Mouse (Mus musculus) CH12.LX (cell line): ENCODE measurements around the gene Lamp1. TPM values are rescaled to one million over a fixed set of nuclear protein-coding genes. Genes with fewer than 3 reads are reported as not detected.

Source experiments
- DNase-seq: peaks from one replicate; pipeline ENCODE4 v3.0.0-alpha.2; 2013; ENCODE audit errors: extremely low read depth
- H3K27ac ChIP-seq: 2 replicates; pipeline ENCODE4 v1.5.1; 2012; ENCODE audit warnings: low read depth, mild to moderate bottlenecking, control low read depth, moderate library complexity; ENCODE audit not compliant: insufficient read depth
- H3K27me3 ChIP-seq: replicated peaks from 2 replicates; pipeline ENCODE3; 2012; ENCODE audit warnings: inconsistent platforms
- H3K36me3 ChIP-seq, 2 experiments: replicated peaks in 1 of 2; 2 replicates each; pipeline versions ENCODE3 to v1.6.1; 2012; ENCODE audit warnings: inconsistent platforms in 1 of 2, low read length in 1 of 2, mild to moderate bottlenecking in 1 of 2, mixed read lengths in 1 of 2, moderate library complexity in 1 of 2; ENCODE audit not compliant: control insufficient read depth in 1 of 2, insufficient read depth in 1 of 2
- H3K4me1 ChIP-seq, 2 experiments: 2 replicates each; pipeline ENCODE4 v1.6.1; 2012; ENCODE audit warnings: inconsistent platforms in 1 of 2, moderate library complexity in 1 of 2; ENCODE audit not compliant: insufficient read depth in 2 of 2, control insufficient read depth in 1 of 2
- H3K4me2 ChIP-seq: 2 replicates; pipeline ENCODE4 v1.6.1; 2012; ENCODE audit warnings: low read depth, mild to moderate bottlenecking, control low read depth; ENCODE audit not compliant: poor library complexity, insufficient read depth, severe bottlenecking
- H3K4me3 ChIP-seq, 3 experiments: fragments of 150-350 bp in 1 of 3; sonication (generic) in 1 of 3; replicated peaks in 1 of 3; 2 replicates each; pipeline versions ENCODE3 to v1.5.1; 2011 to 2012; ENCODE audit warnings: low read depth in 2 of 3, low read length in 2 of 3, mild to moderate bottlenecking in 2 of 3, moderate library complexity in 2 of 3, control low read depth in 1 of 3, improper control_type of control experiment in 1 of 3, inconsistent platforms in 1 of 3, mixed read lengths in 1 of 3; ENCODE audit not compliant: poor library complexity in 1 of 3
- H3K79me2 ChIP-seq: replicated peaks from 2 replicates; pipeline ENCODE4 v1.6.1; 2012; ENCODE audit warnings: mild to moderate bottlenecking, moderate library complexity; ENCODE audit not compliant: control insufficient read depth, poor library complexity, insufficient read depth, severe bottlenecking; ENCODE audit errors: extremely low read depth
- H3K9ac ChIP-seq: 2 replicates; pipeline ENCODE4 v1.6.1; 2012; ENCODE audit warnings: low read depth, mild to moderate bottlenecking, control low read depth, moderate library complexity; ENCODE audit not compliant: insufficient read depth
- H3K9me3 ChIP-seq: replicated peaks from 2 replicates; pipeline ENCODE3; 2012; ENCODE audit warnings: low read length, inconsistent platforms, mixed read lengths
- BHLHE40 ChIP-seq: IDR thresholded peaks from 2 replicates; pipeline ENCODE4 v1.6.1; 2011; ENCODE audit warnings: mild to moderate bottlenecking, low read depth, low read length, improper control_type of control experiment
- CHD2 ChIP-seq: IDR thresholded peaks from 2 replicates; pipeline ENCODE4 v1.6.1; 2011; ENCODE audit warnings: low read length, improper control_type of control experiment
- CTCF ChIP-seq, 2 experiments: IDR thresholded peaks in 1 of 2; conservative IDR thresholded peaks in 1 of 2; 2 replicates each; pipeline ENCODE4 v1.5.1; 2011 to 2012; ENCODE audit warnings: low read depth in 2 of 2, low read length in 2 of 2, improper control_type of control experiment in 1 of 2, inconsistent platforms in 1 of 2, mild to moderate bottlenecking in 1 of 2, moderate library complexity in 1 of 2
- E2F4 ChIP-seq: IDR thresholded peaks from 2 replicates; pipeline ENCODE4 v1.6.1; 2011; ENCODE audit warnings: low read depth, low read length, improper control_type of control experiment; ENCODE audit not compliant: insufficient replicate concordance
- ELF1 ChIP-seq: IDR thresholded peaks from 2 replicates; pipeline ENCODE4 v1.6.1; 2014; ENCODE audit warnings: low read depth, mild to moderate bottlenecking, inconsistent platforms, low read length, improper control_type of control experiment
- EP300 ChIP-seq: IDR thresholded peaks from 2 replicates; pipeline ENCODE4 v1.6.1; 2011; ENCODE audit warnings: low read length, improper control_type of control experiment
- ETS1 ChIP-seq: conservative IDR thresholded peaks from 2 replicates; pipeline ENCODE4 v1.6.1; 2012; ENCODE audit warnings: low read depth, mild to moderate bottlenecking, inconsistent platforms, low read length, improper control_type of control experiment, moderate library complexity
- GABPA ChIP-seq: IDR thresholded peaks from 2 replicates; pipeline ENCODE4 v1.6.1; 2012; ENCODE audit warnings: low read depth, low read length, improper control_type of control experiment, inconsistent platforms; ENCODE audit not compliant: insufficient replicate concordance
- HCFC1 ChIP-seq: IDR thresholded peaks from 2 replicates; pipeline ENCODE4 v1.6.1; 2012; ENCODE audit warnings: low read depth, mild to moderate bottlenecking, inconsistent platforms, low read length, improper control_type of control experiment
- IRF4 ChIP-seq: IDR thresholded peaks from 2 replicates; pipeline ENCODE4 v1.6.1; 2014; ENCODE audit warnings: low read depth, mild to moderate bottlenecking, inconsistent platforms, low read length, improper control_type of control experiment
- JUN ChIP-seq: IDR thresholded peaks from 2 replicates; pipeline ENCODE4 v1.6.1; 2011; ENCODE audit warnings: low read depth, mild to moderate bottlenecking, low read length, improper control_type of control experiment, moderate library complexity; ENCODE audit not compliant: insufficient read depth
- JUND ChIP-seq: conservative IDR thresholded peaks from 2 replicates; pipeline ENCODE4 v1.6.1; 2011; ENCODE audit warnings: low read depth, low read length, improper control_type of control experiment
- KAT2A ChIP-seq: IDR thresholded peaks from 2 replicates; pipeline ENCODE4 v1.6.1; 2012; ENCODE audit warnings: low read length, improper control_type of control experiment, inconsistent platforms; ENCODE audit not compliant: insufficient replicate concordance
- MAFK ChIP-seq: IDR thresholded peaks from 2 replicates; pipeline ENCODE4 v1.6.1; 2011; ENCODE audit warnings: low read length, improper control_type of control experiment; ENCODE audit not compliant: insufficient replicate concordance
- MAX ChIP-seq: IDR thresholded peaks from 2 replicates; pipeline ENCODE4 v1.6.1; 2011; ENCODE audit warnings: low read length, improper control_type of control experiment
- MEF2A ChIP-seq: IDR thresholded peaks from 2 replicates; pipeline ENCODE4 v1.6.1; 2014; ENCODE audit warnings: low read depth, mild to moderate bottlenecking, inconsistent platforms, low read length, improper control_type of control experiment, borderline replicate concordance
- MXI1 ChIP-seq: IDR thresholded peaks from 2 replicates; pipeline ENCODE4 v1.6.1; 2011; ENCODE audit warnings: mild to moderate bottlenecking, low read depth, low read length, improper control_type of control experiment
- NELFE ChIP-seq: IDR thresholded peaks from 2 replicates; pipeline ENCODE4 v1.6.1; 2011; ENCODE audit warnings: low read depth, low read length, improper control_type of control experiment
- NRF1 ChIP-seq: IDR thresholded peaks from 2 replicates; pipeline ENCODE4 v1.6.1; 2014; ENCODE audit warnings: low read depth, mild to moderate bottlenecking, inconsistent platforms, low read length, improper control_type of control experiment, moderate library complexity
- PAX5 ChIP-seq: IDR thresholded peaks from 2 replicates; pipeline ENCODE4 v1.6.1; 2012; ENCODE audit warnings: low read length, inconsistent platforms, mixed read lengths
- POLR2A ChIP-seq: IDR thresholded peaks from 2 replicates; pipeline ENCODE4 v1.6.1; 2011; ENCODE audit warnings: low read depth, mild to moderate bottlenecking, improper control_type of control experiment, low read length
- POLR2AphosphoS2 ChIP-seq: IDR thresholded peaks from 2 replicates; pipeline ENCODE4 v1.6.1; 2011; ENCODE audit warnings: low read depth, low read length, improper control_type of control experiment
- RCOR1 ChIP-seq: conservative IDR thresholded peaks from 2 replicates; pipeline ENCODE4 v1.6.1; 2012; ENCODE audit warnings: low read depth, mild to moderate bottlenecking, inconsistent platforms, low read length, improper control_type of control experiment
- SIN3A ChIP-seq: IDR thresholded peaks from 2 replicates; pipeline ENCODE4 v1.6.1; 2012; ENCODE audit warnings: low read length, improper control_type of control experiment, inconsistent platforms
- SMC3 ChIP-seq: IDR thresholded peaks from 2 replicates; pipeline ENCODE4 v1.6.1; 2011; ENCODE audit warnings: low read depth, low read length, improper control_type of control experiment
- TBP ChIP-seq: conservative IDR thresholded peaks from 2 replicates; pipeline ENCODE4 v1.6.1; 2011; ENCODE audit warnings: low read depth, low read length, improper control_type of control experiment
- TCF12 ChIP-seq: IDR thresholded peaks from 2 replicates; pipeline ENCODE4 v1.6.1; 2014; ENCODE audit warnings: low read depth, mild to moderate bottlenecking, inconsistent platforms, low read length, improper control_type of control experiment
- UBTF ChIP-seq: IDR thresholded peaks from 2 replicates; pipeline ENCODE4 v1.6.1; 2012; ENCODE audit warnings: low read depth, mild to moderate bottlenecking, inconsistent platforms, low read length, improper control_type of control experiment, moderate library complexity
- USF1 ChIP-seq: IDR thresholded peaks from 2 replicates; pipeline ENCODE4 v1.6.1; 2014; ENCODE audit warnings: low read depth, mild to moderate bottlenecking, inconsistent platforms, low read length, improper control_type of control experiment
- USF2 ChIP-seq: conservative IDR thresholded peaks from 2 replicates; pipeline ENCODE4 v1.6.1; 2011; ENCODE audit warnings: low read depth, low read length, improper control_type of control experiment
- ZC3H11A ChIP-seq: IDR thresholded peaks from 2 replicates; pipeline ENCODE4 v1.6.1; 2012; ENCODE audit warnings: low read depth, mild to moderate bottlenecking, inconsistent platforms, low read length, improper control_type of control experiment
- ZKSCAN1 ChIP-seq: IDR thresholded peaks from 2 replicates; pipeline ENCODE4 v1.6.1; 2012; ENCODE audit warnings: low read depth, inconsistent platforms, low read length, improper control_type of control experiment, borderline replicate concordance
- ZMIZ1 ChIP-seq: IDR thresholded peaks from 2 replicates; pipeline ENCODE4 v1.6.1; 2012; ENCODE audit warnings: low read depth, mild to moderate bottlenecking, inconsistent platforms, low read length, improper control_type of control experiment
- ZNF384 ChIP-seq: IDR thresholded peaks from 2 replicates; pipeline ENCODE4 v1.6.1; 2012; ENCODE audit warnings: low read depth, low read length, improper control_type of control experiment, inconsistent platforms
- dilution Hi-C: fragments of 300-500 bp; cut with MboI; formaldehyde crosslinking; loops from 2 replicates; pipeline ENCODE4 v1.14.3; 2020; ENCODE audit warnings: low sequenced_read_pairs; ENCODE audit not compliant: extremely low pct_unique_long_range_greater_than_20kb, extremely low pct_ligation_motif_present
- in situ Hi-C: fragments of 300-500 bp; cut with MboI; formaldehyde crosslinking; loops from 3 replicates; pipeline ENCODE4 v1.14.3; 2019; ENCODE audit warnings: low sequenced_read_pairs, low pct_ligation_motif_present, low pct_unique_long_range_greater_than_20kb, mixed read lengths
- polyA plus RNA-seq: library from polyadenylated mRNA; unstranded; fragments of >175 nt; gene quantifications from 2 replicates; pipeline ENCODE4 v1.2.1, GENCODE M21; 2012; ENCODE audit warnings: low read depth; ENCODE audit not compliant: insufficient read length
- total RNA-seq, 2 experiments: library from RNA; depleted of rRNA; stranded (reverse); fragments of 300-350 nt in 1 of 2; fragments of >200 nt in 1 of 2; gene quantifications; 2 replicates each; pipeline ENCODE4 v1.2.3; 2012 to 2014

Gene Lamp1
- total and polyA plus RNA-seq, 3 experiments = 56.7 to 69.4 (median 64.3) TPM

GRCm38 (mm10) chr8:13209770-13210169 lies 50.8 kb downstream of the Lamp1 start:
- dilution Hi-C loops = no loop called here

GRCm38 (mm10) chr8:13213479-13214268 lies 54.7 kb downstream of the Lamp1 start:
- in situ Hi-C loops (loop anchor here (25.0 kb wide), 1 partner anchor 226 kb away; no protein-coding TSS in a partner anchor), dilution Hi-C loops (no loop called here)
- no peaks in the 10 kb centered on the region for H3K9me3 ChIP-seq
- H3K9ac ChIP-seq = no peak overlapping the region
- no peaks in the 10 kb centered on the region for H3K36me3 ChIP-seq
- peak overlapping the region; percentile 65; the same call in 1 of the 2 replicates for H3K27ac ChIP-seq
- no peaks in the 10 kb centered on the region for H3K79me2 ChIP-seq
- peak; percentile 98 for DNase-seq
- peak overlapping the region in 1 of 3 experiments; percentile 4 for H3K4me3 ChIP-seq
- H3K4me2 ChIP-seq = peak overlapping the region; percentile 52
- peaks cover 17 to 34% of the 10 kb centered on the region in 2 experiments for H3K4me1 ChIP-seq
- H3K27me3 ChIP-seq = peaks cover 63% of the 10 kb centered on the region
- TF ChIP-seq UBTF (0 out of 2 replicates have a peak, but pooled peaks have one; percentile 20), EP300 (peak; percentile 98), ELF1 (peak; percentile 77), TCF12 (peak; percentile 99), NELFE (no peak; the same call in 1 of the 2 replicates), MXI1 (peak; percentile 72; the same call in 1 of the 2 replicates), POLR2A (0 out of 2 replicates have a peak, but pooled peaks have one; percentile 15), JUND (peak; percentile 76), KAT2A (no peak), ZKSCAN1 (no peak), CHD2 (peak; percentile 86), USF2 (no peak), MEF2A (peak; percentile 98), POLR2AphosphoS2 (no peak), ZMIZ1 (no peak; the same call in 1 of the 2 replicates), USF1 (peak; percentile 27), JUN (peak; percentile 89), IRF4 (peak; percentile 98), TBP (no peak), RCOR1 (peak; percentile 97), PAX5 (no peak), CTCF (conservative IDR thresholded peaks at IDR 0.05 in 1 of 2, IDR thresholded peaks at IDR 0.05 in 1 of 2; ENCODE audit: low read depth in 2 of 2, low read length in 2 of 2) (peak; percentile 32 to 86; a peak in 3 of 4 replicates), ZNF384 (peak; percentile 49; the same call in 1 of the 2 replicates), SIN3A (peak; percentile 75; the same call in 1 of the 2 replicates), SMC3 (peak; percentile 76)

More at GRCm38 (mm10) chr8:13209770-13210169, 50.8 kb downstream of the Lamp1 start:
- no peak overlapping the region for H3K4me3 ChIP-seq
- TF ChIP-seq USF1 = no peak
- no peak for TF ChIP-seq MAX
- no peak for TF ChIP-seq HCFC1
- TF ChIP-seq JUN = no peak
- TF ChIP-seq RCOR1 = no peak
- no peak for TF ChIP-seq GABPA
- TF ChIP-seq PAX5 = no peak
- TF ChIP-seq MAFK = no peak
- TF ChIP-seq ETS1 = no peak
- TF ChIP-seq ZKSCAN1 = no peak
- no peak for TF ChIP-seq NELFE
- TF ChIP-seq MXI1 = no peak
- TF ChIP-seq BHLHE40 = no peak
- TF ChIP-seq ZC3H11A = no peak
- no peak for TF ChIP-seq E2F4
- no peak for TF ChIP-seq ZNF384
- TF ChIP-seq NRF1 = no peak
- no peaks in the 10 kb centered on the region for H3K9me3 ChIP-seq
- H3K9ac ChIP-seq = no peak overlapping the region
- H3K36me3 ChIP-seq = no peaks in the 10 kb centered on the region
- in situ Hi-C loops = loop anchor here (25.0 kb wide), 1 partner anchor 222 kb away; no protein-coding TSS in a partner anchor
- H3K4me2 ChIP-seq = no peak overlapping the region
- H3K4me1 ChIP-seq = peaks cover 17 to 34% of the 10 kb centered on the region in 2 experiments
- DNase-seq = no peak
- H3K27ac ChIP-seq = no peak overlapping the region
- H3K27me3 ChIP-seq = peaks cover 71% of the 10 kb centered on the region
- no peaks in the 10 kb centered on the region for H3K79me2 ChIP-seq
